In genomic region chr3:95674812-95675211, GRCm38 (mm10) we compare ENCODE assay signal across 8 mouse cellular contexts. TPM values are rescaled to one million over a fixed set of nuclear protein-coding genes. Genes with fewer than 3 reads are reported as not detected.
DNase-seq lines count a peak whose midpoint lies in the region; ATAC-seq and TF ChIP-seq lines count a peak whose summit lies in the region.

No protein-coding gene starts in this region.

- TF ChIP-seq CTCF in hindbrain, postnatal 0 days (IDR thresholded peaks at IDR 0.05; ENCODE audit: low read depth) = no peak
- no peak for TF ChIP-seq CTCF in liver, embryonic 14.5 days (IDR thresholded peaks at IDR 0.05; ENCODE audit: low read depth)

- H3K9ac ChIP-seq in embryonic facial prominence, embryonic 12.5 days = peak overlapping the region; percentile 1; the same call in 1 of the 2 replicates
- H3K9ac ChIP-seq in hindbrain, postnatal 0 days (replicated peaks; ENCODE audit: low read length) = no peak overlapping the region
- peak overlapping the region; percentile 94 for H3K9ac ChIP-seq in liver, embryonic 14.5 days (replicated peaks)
- H3K9ac ChIP-seq in stomach, embryonic 15.5 days = no peak overlapping the region

- H3K36me3 ChIP-seq in embryonic facial prominence, embryonic 12.5 days = peaks cover 11% of the 10 kb centered on the region; the same call in 1 of the 2 replicates
- H3K36me3 ChIP-seq in hindbrain, postnatal 0 days (ENCODE audit: insufficient read depth, low read length) = peaks cover 5% of the 10 kb centered on the region; the same call in 1 of the 2 replicates
- H3K36me3 ChIP-seq in liver, embryonic 14.5 days (replicated peaks; ENCODE audit: control insufficient read depth, insufficient read depth, low read depth) = 0 out of 2 replicates have a peak, but pooled peaks cover 3% of the 10 kb centered on the region
- H3K36me3 ChIP-seq in stomach, embryonic 15.5 days = no peaks in the 10 kb centered on the region

- H3K4me3 ChIP-seq in embryonic facial prominence, embryonic 12.5 days = no peak overlapping the region
- no peak overlapping the region for H3K4me3 ChIP-seq in hindbrain, postnatal 0 days (ENCODE audit: low read length)
- H3K4me3 ChIP-seq in liver, embryonic 14.5 days (ENCODE audit: insufficient read depth in 1 of 2, low read depth in 2 of 2, low read length in 2 of 2) = peak overlapping the region; percentile 13 to 41; a peak in 3 of 4 replicates
- no peak overlapping the region; the same call in 1 of the 2 replicates for H3K4me3 ChIP-seq in stomach, embryonic 15.5 days (replicated peaks)

- H3K9me3 ChIP-seq in embryonic facial prominence, embryonic 12.5 days = no peaks in the 10 kb centered on the region
- no peaks in the 10 kb centered on the region for H3K9me3 ChIP-seq in hindbrain, postnatal 0 days (ENCODE audit: low read length)
- no peaks in the 10 kb centered on the region for H3K9me3 ChIP-seq in liver, embryonic 14.5 days (ENCODE audit: control insufficient read depth, low read length)
- H3K9me3 ChIP-seq in stomach, embryonic 15.5 days = no peaks in the 10 kb centered on the region

- 12% methylated on average over 6 of the region's 6 CpGs for WGBS in embryonic facial prominence, embryonic 12.5 days
- 21% methylated on average over 6 of the region's 6 CpGs for WGBS in hindbrain, postnatal 0 days
- 7% methylated on average over 6 of the region's 6 CpGs for WGBS in liver, embryonic 14.5 days (ENCODE audit: insufficient replicate concordance)
- WGBS in stomach, embryonic 15.5 days = 3% methylated on average over 6 of the region's 6 CpGs

- intact Hi-C loops in gastrocnemius, postnatal 14 days (cut with DNase I; ENCODE audit: low total_unique reads) = no loop called here

- no peak; the same call in 1 of the 2 replicates for ATAC-seq in embryonic facial prominence, embryonic 12.5 days (ENCODE audit: insufficient number of reproducible peaks, insufficient read depth, low FRiP score, low TSS enrichment)
- no peak for ATAC-seq in hindbrain, postnatal 0 days
- ATAC-seq in liver, embryonic 14.5 days (ENCODE audit: insufficient read depth) = peak; percentile 62
- ATAC-seq in stomach, embryonic 15.5 days (ENCODE audit: insufficient read depth, low FRiP score, low read depth) = peak; percentile 61

- H3K27me3 ChIP-seq in embryonic facial prominence, embryonic 12.5 days = no peaks in the 10 kb centered on the region
- no peaks in the 10 kb centered on the region for H3K27me3 ChIP-seq in hindbrain, postnatal 0 days (ENCODE audit: insufficient read depth, low read length)
- H3K27me3 ChIP-seq in liver, embryonic 14.5 days (ENCODE audit: control insufficient read depth, insufficient read depth, low read length) = no peaks in the 10 kb centered on the region
- H3K27me3 ChIP-seq in stomach, embryonic 15.5 days (replicated peaks) = no peaks in the 10 kb centered on the region

- DNase-seq in gastrocnemius, postnatal 14 days = peak; percentile 38
- DNase-seq in gastrocnemius, postnatal 4 days (ENCODE audit: low spot score in 2 of 2) = no peak
- no peak for DNase-seq in hindbrain, postnatal 0 days (ENCODE audit: low spot score)
- peak in 2 of 3 experiments; percentile 66 to 69 for DNase-seq in liver, embryonic 14.5 days (ENCODE audit: low read depth in 3 of 3, low spot score in 3 of 3)
- DNase-seq in adrenal gland, adult 18-20 months (ENCODE audit: low spot score in 2 of 2) = no peak
- no peak for DNase-seq in ovary, postnatal 36 days (ENCODE audit: low spot score)

- TF ChIP-seq EP300 in liver, embryonic 14.5 days (IDR thresholded peaks at IDR 0.05; ENCODE audit: low read depth) = no peak

- H3K27ac ChIP-seq in embryonic facial prominence, embryonic 12.5 days = peak overlapping the region; percentile 93
- peak overlapping the region; percentile 79 for H3K27ac ChIP-seq in hindbrain, postnatal 0 days
- H3K27ac ChIP-seq in liver, embryonic 14.5 days = peak overlapping the region; percentile 99
- peak overlapping the region; percentile 98 for H3K27ac ChIP-seq in stomach, embryonic 15.5 days

- no peak overlapping the region for H3K4me2 ChIP-seq in embryonic facial prominence, embryonic 12.5 days (replicated peaks)
- H3K4me2 ChIP-seq in hindbrain, postnatal 0 days (ENCODE audit: low read depth, low read length) = no peak overlapping the region
- peak overlapping the region; percentile 73 for H3K4me2 ChIP-seq in liver, embryonic 14.5 days (ENCODE audit: low read depth)
- peak overlapping the region; percentile 46 for H3K4me2 ChIP-seq in stomach, embryonic 15.5 days

- H3K4me1 ChIP-seq in embryonic facial prominence, embryonic 12.5 days = peaks cover 51% of the 10 kb centered on the region
- H3K4me1 ChIP-seq in hindbrain, postnatal 0 days (ENCODE audit: insufficient read depth, low read length) = no peaks in the 10 kb centered on the region
- peaks cover 41 to 53% of the 10 kb centered on the region in 2 experiments for H3K4me1 ChIP-seq in liver, embryonic 14.5 days (replicated peaks; ENCODE audit: control insufficient read depth in 2 of 2, insufficient read depth in 2 of 2, low read length in 1 of 2)
- peaks cover 58% of the 10 kb centered on the region for H3K4me1 ChIP-seq in stomach, embryonic 15.5 days

RNA-seq across cellular contexts. Expression of gene Adamtsl4, which starts 12.9 kb away (rescaled TPM):
- total RNA-seq in gastrocnemius, postnatal 14 days (2021) = 10 to 100 TPM; 27.1 to 50.8 TPM
- total RNA-seq in gastrocnemius, postnatal 4 days (2021) = 10 to 100 TPM; 28.2 to 36.2 TPM
- 1.5 and 1.6 TPM in 2 replicates for polyA plus RNA-seq in embryonic facial prominence, embryonic 12.5 days (2016; fragmentation: Nextera tagmentation; extraction: Ambion mirVana)
- 1.0 and 1.6 TPM in 2 replicates for total RNA-seq in hindbrain, postnatal 0 days (2014; rRNA removed)
- polyA plus RNA-seq in hindbrain, postnatal 0 days (2015; fragmentation: Nextera tagmentation; extraction: Ambion mirVana) = 1.4 and 2.1 TPM in 2 replicates
- polyA plus RNA-seq in liver, embryonic 14.5 days (2012; rRNA removed) = 0.12 and 0.43 TPM in 2 replicates
- polyA plus RNA-seq in liver, embryonic 14.5 days (2014; fragmentation: Nextera tagmentation; extraction: Ambion mirVana) = 0.17 and 0.47 TPM in 2 replicates
- 3.8 and 7.3 TPM in 2 replicates for polyA plus RNA-seq in stomach, embryonic 15.5 days (2015; fragmentation: Nextera tagmentation; extraction: Ambion mirVana)
- 10 to 100 TPM in 1 of 2 experiments, 1 to 10 TPM in 1; 8.6 to 10.1 TPM for total RNA-seq in adrenal gland, adult 18-20 months (2021)

RNA-seq across cellular contexts. Expression of gene Mcl1, which starts 16.2 kb away (rescaled TPM):
- 100 to 1,000 TPM in 1 of 2 experiments, 10 to 100 TPM in 1; 98.8 to 124 TPM for total RNA-seq in gastrocnemius, postnatal 14 days (2021)
- 100 to 1,000 TPM in 1 of 2 experiments, 10 to 100 TPM in 1; 90.6 to 107 TPM for total RNA-seq in gastrocnemius, postnatal 4 days (2021)
- 69.8 and 74.0 TPM in 2 replicates for polyA plus RNA-seq in embryonic facial prominence, embryonic 12.5 days (2016; fragmentation: Nextera tagmentation; extraction: Ambion mirVana)
- total RNA-seq in hindbrain, postnatal 0 days (2014; rRNA removed) = 110 and 126 TPM in 2 replicates
- polyA plus RNA-seq in hindbrain, postnatal 0 days (2015; fragmentation: Nextera tagmentation; extraction: Ambion mirVana) = 38.8 and 41.5 TPM in 2 replicates
- polyA plus RNA-seq in liver, embryonic 14.5 days (2012; rRNA removed) = 26.6 and 34.6 TPM in 2 replicates
- 39.2 and 45.0 TPM in 2 replicates for polyA plus RNA-seq in liver, embryonic 14.5 days (2014; fragmentation: Nextera tagmentation; extraction: Ambion mirVana)
- 54.1 and 57.7 TPM in 2 replicates for polyA plus RNA-seq in stomach, embryonic 15.5 days (2015; fragmentation: Nextera tagmentation; extraction: Ambion mirVana)
- total RNA-seq in adrenal gland, adult 18-20 months (2021) = 100 to 1,000 TPM; 138 to 228 TPM

RNA-seq across cellular contexts. Expression of gene Ensa, which starts 50.0 kb away (rescaled TPM):
- 10 to 100 TPM; 78.4 to 79.8 TPM for total RNA-seq in gastrocnemius, postnatal 14 days (2021)
- 10 to 100 TPM; 74.3 to 79.9 TPM for total RNA-seq in gastrocnemius, postnatal 4 days (2021)
- polyA plus RNA-seq in embryonic facial prominence, embryonic 12.5 days (2016; fragmentation: Nextera tagmentation; extraction: Ambion mirVana) = 85.4 and 85.7 TPM in 2 replicates
- 84.3 and 93.8 TPM in 2 replicates for total RNA-seq in hindbrain, postnatal 0 days (2014; rRNA removed)
- 136 and 139 TPM in 2 replicates for polyA plus RNA-seq in hindbrain, postnatal 0 days (2015; fragmentation: Nextera tagmentation; extraction: Ambion mirVana)
- 10.2 and 14.9 TPM in 2 replicates for polyA plus RNA-seq in liver, embryonic 14.5 days (2012; rRNA removed)
- 26.8 and 27.1 TPM in 2 replicates for polyA plus RNA-seq in liver, embryonic 14.5 days (2014; fragmentation: Nextera tagmentation; extraction: Ambion mirVana)
- polyA plus RNA-seq in stomach, embryonic 15.5 days (2015; fragmentation: Nextera tagmentation; extraction: Ambion mirVana) = 65.6 and 71.0 TPM in 2 replicates
- total RNA-seq in adrenal gland, adult 18-20 months (2021) = 100 to 1,000 TPM in 1 of 2 experiments, 10 to 100 TPM in 1; 92.9 to 105 TPM

Comparison
In these comparisons a context has a peak if more than half of its experiments do, and no peak if none do; other contexts are left out.
1. DNase-seq: peak in gastrocnemius, postnatal 14 days (single experiment) and liver, embryonic 14.5 days (2 of 3); none in gastrocnemius, postnatal 4 days (0 of 2), hindbrain, postnatal 0 days (single experiment), adrenal gland, adult 18-20 months (0 of 2) and ovary, postnatal 36 days (single experiment).
2. ATAC-seq: peak in liver, embryonic 14.5 days (single experiment) and stomach, embryonic 15.5 days (single experiment); none in embryonic facial prominence, embryonic 12.5 days (single experiment) and hindbrain, postnatal 0 days (single experiment).
3. H3K4me2 ChIP-seq: peak in liver, embryonic 14.5 days (single experiment) and stomach, embryonic 15.5 days (single experiment); none in embryonic facial prominence, embryonic 12.5 days (single experiment) and hindbrain, postnatal 0 days (single experiment).
4. H3K4me3 ChIP-seq: peak in liver, embryonic 14.5 days (2 of 2); none in embryonic facial prominence, embryonic 12.5 days (single experiment), hindbrain, postnatal 0 days (single experiment) and stomach, embryonic 15.5 days (single experiment).
5. H3K9ac ChIP-seq: peak in embryonic facial prominence, embryonic 12.5 days (single experiment) and liver, embryonic 14.5 days (single experiment); none in hindbrain, postnatal 0 days (single experiment) and stomach, embryonic 15.5 days (single experiment).
6. Peak in every context shown above with its lines, with median percentiles within 50 percentile points of each other: H3K27ac ChIP-seq.